Mouse (Mus musculus): ENCODE data around the gene Mfsd6l.
A peak's percentile ranks its signal among the peaks of the same experiment; 100 is the strongest.

Gene Mfsd6l

DNA sequence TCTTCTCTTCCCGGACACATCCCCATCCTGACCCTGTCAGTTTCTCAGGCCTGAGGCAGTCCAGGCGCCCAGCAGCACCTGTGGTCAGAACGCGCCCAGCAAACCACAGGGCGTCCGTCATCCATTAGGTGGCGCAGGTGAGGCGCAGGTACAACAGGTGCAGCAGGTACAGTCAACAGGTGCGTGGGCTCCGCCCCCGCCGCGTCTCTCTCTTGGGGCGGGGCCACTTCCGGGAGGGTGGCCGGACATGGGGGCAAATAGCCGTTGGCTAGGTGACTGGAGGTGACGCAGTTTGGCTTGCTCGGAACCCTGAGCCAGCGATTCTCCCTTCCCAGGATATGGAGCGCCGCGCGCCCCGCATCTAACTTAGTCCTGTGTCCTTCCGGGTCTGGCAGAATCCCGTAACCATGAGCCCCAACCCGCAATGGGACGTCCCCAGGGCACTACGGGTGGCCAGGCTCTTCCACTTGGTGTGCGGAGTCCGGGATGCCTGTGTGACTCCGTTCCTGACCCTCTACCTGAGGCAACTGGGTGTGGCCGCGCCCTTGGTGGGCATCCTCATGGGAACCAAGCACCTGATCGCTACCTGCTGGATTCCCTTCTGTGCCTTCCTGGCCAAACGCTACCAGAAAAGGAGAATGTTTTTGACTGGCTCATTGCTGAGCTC lies at the start of gene Mfsd6l:
Gene Mfsd6l (plus strand): TSS at position 269 of the 667 bp plus-strand sequence.
- DNase-seq: peak; percentile 37

DNA sequence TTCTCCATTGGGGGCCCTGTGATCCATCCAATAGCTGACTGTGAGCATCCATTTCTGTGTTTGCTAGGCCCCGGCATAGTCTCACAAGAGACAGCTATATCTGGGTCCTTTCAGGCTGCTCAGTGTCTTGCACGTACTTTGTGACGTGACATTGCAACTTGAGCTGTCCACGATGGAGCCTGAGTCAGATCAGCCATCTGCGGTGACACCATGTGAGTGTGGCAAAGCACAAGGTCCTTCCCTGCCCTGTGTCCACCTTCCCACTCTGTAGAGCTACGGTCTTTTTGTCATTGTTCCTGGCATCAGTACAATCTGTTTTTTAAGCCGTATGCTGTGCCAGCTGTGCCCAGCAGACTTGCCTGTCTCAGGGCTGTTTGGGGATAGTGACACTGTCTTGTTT lies 48.7 kb upstream of the Mfsd6l start:
- no peak for DNase-seq

DNA sequence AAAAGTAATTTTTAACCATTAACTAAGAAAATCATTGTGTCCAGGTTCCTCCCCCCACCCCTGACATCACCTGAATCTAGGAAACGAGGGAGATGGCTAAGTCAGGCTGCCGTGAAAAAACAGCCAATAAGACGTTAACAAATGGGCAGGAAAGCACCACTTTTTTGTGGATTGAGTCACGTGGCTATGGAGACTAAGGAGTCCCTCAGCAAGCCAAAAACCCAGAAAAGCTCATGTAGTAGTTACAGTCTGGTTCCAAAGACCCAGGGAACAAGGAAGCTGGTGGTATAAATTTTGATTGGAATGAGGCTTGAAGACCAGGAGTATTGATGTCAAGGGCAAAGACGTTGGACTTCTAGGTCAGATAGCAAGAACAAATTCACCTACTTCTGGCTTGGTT lies 47.4 kb upstream of the Mfsd6l start:
- no peak for DNase-seq

GRCm38 (mm10) chr11:68509194-68509593 lies 46.8 kb upstream of the Mfsd6l start:
- DNase-seq: no peak

DNA sequence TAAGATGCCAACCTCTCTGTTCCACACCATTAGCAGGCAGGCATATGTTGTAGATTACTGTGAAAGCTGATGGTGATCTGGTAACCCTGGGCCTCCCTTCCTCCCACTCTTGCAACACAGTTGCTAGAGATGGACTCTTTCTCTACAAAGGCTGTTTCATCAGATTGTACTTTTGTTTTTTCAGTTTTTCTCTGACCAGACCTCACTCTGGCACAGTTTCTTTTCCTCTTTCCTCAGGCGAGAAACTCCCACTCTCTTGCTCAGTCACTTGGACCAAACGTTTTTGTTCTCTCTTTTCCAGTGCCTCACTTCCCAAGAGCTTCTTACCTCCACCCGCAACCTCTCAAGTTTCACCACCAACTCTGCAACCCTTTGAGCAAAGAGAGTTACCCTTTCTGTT lies 42.0 kb upstream of the Mfsd6l start:
- DNase-seq: no peak

DNA sequence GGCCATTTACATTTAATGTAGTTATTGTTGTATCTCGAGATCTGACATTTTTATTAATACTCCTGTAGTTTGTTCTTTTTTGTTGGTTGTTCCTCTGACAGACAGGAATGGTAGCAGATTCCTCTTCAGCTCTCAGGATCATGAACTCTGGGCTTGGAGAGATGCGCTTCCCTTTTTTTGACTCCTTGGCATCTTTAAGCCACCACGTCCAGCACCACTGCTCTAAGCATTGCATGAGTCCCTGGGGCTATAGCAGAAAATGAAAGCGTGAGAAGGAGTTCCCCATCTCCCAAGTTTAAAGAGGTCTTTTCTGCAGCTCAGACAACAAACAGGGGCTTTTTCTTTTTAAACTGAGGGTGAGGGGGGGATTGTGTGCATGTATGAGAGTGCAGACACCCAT lies 36.6 kb upstream of the Mfsd6l start:
- no peak for DNase-seq

GRCm38 (mm10) chr11:68519815-68520214 lies 36.2 kb upstream of the Mfsd6l start:
- DNase-seq: no peak

GRCm38 (mm10) chr11:68520439-68520838 lies 35.5 kb upstream of the Mfsd6l start:
- DNase-seq: no peak

GRCm38 (mm10) chr11:68521352-68521751 lies 34.6 kb upstream of the Mfsd6l start:
- no peak for DNase-seq

GRCm38 (mm10) chr11:68526441-68526840 lies 29.5 kb upstream of the Mfsd6l start:
- no peak for DNase-seq

GRCm38 (mm10) chr11:68531066-68531806 lies 24.8 kb upstream of the Mfsd6l start:
- peak; percentile 45 for DNase-seq

DNA sequence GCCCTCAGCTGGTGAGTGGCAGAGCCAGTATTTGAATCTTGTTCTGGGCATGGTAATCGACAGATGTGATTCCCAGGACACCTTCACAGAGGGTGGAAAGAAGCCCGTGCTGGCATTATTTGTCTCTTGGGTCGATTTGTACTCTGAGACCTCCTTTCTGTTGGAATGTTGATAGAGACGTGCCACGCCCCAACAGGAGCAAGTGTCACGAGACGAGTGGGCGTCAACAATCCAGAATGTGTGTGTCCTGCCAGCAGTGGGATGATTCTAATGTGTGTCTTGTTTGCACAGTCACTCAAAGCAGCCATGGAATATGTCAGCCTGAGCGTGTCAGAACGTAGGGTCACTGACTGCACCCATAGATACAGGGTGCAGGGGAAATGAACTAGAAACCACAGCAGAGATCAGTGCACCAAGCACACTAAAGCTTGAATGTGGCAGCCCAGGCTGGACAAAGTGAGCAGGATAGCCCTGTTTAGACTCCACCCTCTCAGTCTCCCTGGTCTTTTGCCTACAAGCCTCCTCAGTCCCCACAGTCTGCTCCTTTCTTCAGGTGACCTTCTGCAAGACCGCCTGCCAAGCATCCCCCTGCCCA lies 23.9 kb upstream of the Mfsd6l start:
- DNase-seq: no peak

DNA sequence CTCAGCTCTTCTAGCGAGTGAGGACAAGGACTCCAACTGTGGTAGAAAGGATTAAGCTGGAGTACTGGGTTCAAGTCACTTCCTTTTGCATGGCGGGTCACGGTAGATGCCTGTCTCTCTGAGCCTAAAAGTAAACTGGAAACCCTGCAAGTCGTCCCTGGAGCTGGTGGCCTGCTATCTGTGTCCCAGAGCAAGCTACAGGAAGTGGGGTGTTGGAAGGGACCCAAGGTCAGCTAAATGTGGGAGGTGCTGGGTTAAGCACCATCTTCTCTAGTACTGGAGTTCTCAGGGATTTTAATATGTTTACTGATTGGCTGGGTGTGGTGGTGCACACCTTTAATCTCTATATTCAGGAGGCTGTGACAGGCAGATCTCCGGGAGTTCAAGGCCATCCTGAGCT lies 23.2 kb upstream of the Mfsd6l start:
- no peak for DNase-seq

GRCm38 (mm10) chr11:68533971-68534475 lies 22.0 kb upstream of the Mfsd6l start:
- no peak for DNase-seq

DNA sequence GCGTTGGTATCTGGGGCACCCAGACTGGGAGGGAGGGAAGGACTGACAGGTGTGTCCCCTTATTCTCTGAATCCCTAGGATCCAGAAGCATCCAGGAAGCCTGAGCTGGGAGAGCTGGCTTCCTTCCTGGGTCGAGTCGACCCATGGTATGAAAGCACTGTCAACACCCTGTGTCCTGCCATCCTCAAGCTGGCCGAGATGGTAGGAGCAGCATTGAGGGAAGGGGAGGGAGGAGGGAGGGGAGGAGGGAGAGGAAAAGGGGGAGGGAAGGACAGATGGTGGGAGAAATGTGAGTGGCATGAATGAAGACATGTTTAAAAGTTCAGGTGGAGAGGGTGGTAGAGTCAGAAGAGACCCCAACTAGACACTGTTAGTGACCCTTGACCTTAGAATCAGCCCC lies 20.0 kb upstream of the Mfsd6l start:
- no peak for DNase-seq

GRCm38 (mm10) chr11:68536465-68536864 lies 19.5 kb upstream of the Mfsd6l start:
- no peak for DNase-seq

- no peak for DNase-seq
These were observed 16.4 kb upstream of the Mfsd6l start for GRCm38 (mm10) chr11:68539621-68540020.

- no peak for DNase-seq
These were observed 11.4 kb upstream of the Mfsd6l start for GRCm38 (mm10) chr11:68544554-68544953.

DNA sequence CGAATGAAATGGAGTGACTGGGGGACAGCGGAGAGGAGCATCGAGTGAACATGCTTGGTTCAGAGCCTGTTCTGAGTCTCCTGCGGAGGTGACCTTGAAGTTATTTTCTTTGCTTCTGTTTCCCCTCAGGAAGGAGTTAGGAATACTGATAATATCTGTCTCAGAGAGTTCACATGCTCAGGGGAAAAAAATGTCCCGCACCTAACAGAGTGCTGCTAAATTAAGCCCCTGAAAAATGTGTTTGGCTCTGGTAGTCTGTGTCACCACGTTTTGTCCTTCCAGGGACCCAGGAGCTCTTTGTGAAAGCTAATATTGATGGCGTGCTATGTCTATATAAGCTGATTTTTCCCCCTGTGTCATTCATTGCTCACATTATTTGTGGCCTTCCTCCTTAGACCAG lies 10.8 kb upstream of the Mfsd6l start:
- no peak for DNase-seq

GRCm38 (mm10) chr11:68545682-68546222 lies 10.2 kb upstream of the Mfsd6l start:
- no peak for DNase-seq

- no peak for DNase-seq
These were observed 8.5 kb upstream of the Mfsd6l start for GRCm38 (mm10) chr11:68547484-68547883.

DNA sequence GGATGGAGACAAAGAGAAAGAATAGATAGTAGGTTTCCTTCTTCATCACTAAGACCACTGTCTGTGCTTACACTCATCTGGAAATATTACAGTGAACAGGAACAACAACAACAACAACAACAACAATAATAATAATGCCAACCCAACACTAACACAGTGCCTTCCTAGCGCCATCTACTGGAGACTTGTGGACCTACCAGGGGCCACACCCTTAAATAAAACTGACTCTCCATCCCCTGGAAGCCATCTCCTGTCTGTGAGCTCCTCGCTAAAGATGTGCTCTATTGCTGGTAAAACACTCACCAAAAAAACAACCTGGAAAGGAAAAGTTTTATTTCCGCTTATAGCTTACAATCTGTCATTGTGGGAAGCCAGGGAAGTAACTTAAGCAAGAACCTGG lies 6.4 kb upstream of the Mfsd6l start:
- no peak for DNase-seq

DNA sequence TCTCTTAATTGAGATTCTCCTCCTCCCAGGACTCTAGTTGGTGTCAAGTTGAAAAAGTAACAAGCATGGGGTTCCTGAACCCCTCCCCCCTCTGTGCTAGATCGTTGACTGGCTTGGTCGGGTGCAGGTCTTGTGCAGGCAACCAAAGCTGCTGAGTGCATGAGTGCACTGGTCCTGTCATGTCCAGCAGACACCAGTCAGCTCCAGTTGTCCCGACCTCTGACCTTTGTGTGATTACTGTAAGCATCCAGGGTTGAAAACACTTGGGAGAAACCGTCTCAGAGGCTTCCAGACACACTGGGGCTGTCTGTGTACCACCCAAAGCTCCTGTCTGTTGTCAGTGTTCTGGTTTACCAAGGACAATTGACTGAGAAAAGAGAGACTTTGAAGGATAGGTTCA lies 5.6 kb upstream of the Mfsd6l start:
- DNase-seq: no peak

DNA sequence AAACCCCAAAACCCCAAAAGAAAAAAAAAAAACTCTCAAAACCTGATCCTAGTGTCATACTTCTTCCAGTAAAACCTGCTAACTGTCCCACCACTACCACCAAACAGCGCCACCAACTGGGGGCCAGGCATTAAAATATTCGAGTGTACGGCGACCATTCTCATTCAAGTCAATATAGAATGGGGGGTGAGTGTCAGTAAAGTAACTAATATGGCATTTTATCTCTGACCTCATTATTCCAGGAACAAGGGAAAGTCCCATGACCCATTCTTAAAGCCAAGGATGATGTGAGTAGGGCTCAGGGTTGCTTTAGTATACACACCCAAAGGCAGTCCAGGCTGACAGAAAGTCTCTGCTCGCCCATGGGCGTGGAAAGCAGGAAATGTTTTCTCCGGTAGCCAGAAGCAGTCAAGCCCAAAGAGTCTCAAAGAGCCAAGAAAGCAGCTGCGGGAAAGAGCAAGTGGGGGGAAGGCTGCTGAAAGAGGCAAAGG lies 2.0 kb upstream of the Mfsd6l start:
- no peak for DNase-seq
